Mouse (Mus musculus) bone marrow macrophage, adult 2 months (primary cell): ENCODE data around the gene Hagh.

Experiments used
- CTCF ChIP-seq: IDR thresholded peaks from 2 replicates; pipeline ENCODE4 v1.5.1; 2012; ENCODE audit warnings: low read depth, mild to moderate bottlenecking, low read length, moderate library complexity
- POLR2A ChIP-seq: IDR thresholded peaks from 2 replicates; pipeline ENCODE4 v1.6.1; 2012; ENCODE audit warnings: mild to moderate bottlenecking, low read depth, low read length, borderline replicate concordance

DNA sequence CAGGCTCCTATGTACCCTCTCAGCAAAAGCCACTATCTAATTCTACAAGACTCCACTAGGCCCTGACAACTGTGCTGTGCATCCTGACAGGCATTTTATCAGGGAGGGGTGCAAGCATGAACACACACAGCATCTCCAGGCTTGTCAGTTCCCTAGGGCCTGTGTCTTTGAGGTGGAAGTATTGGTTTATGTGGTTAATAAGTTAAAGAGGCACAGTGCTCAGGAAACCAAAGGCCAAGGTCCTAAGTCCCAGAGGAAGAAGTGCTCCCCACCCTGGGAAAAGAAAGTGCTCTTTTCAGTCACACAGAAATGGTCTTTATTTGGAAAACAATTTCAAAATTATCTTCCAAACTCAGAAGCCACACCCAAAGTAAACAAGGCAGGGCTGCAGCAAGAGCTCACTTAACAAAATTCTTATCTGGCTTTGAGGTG is 8.7 kb downstream of the Hagh start:
- TF ChIP-seq CTCF (no peak), POLR2A (no peak)
